Comparison of ENCODE assay signal across 8 mouse cellular contexts in genomic region chrX:94288923-94289322, GRCm38 (mm10). TPM values are rescaled to one million over a fixed set of nuclear protein-coding genes. Genes with fewer than 3 reads are reported as not detected.
DNase-seq lines count a peak whose midpoint lies in the region; ATAC-seq and TF ChIP-seq lines count a peak whose summit lies in the region.

No protein-coding gene starts in this region.

- TF ChIP-seq CTCF in lung, postnatal 0 days (IDR thresholded peaks at IDR 0.05) = peak; percentile 64

- no peak overlapping the region for H3K4me3 ChIP-seq in midbrain, embryonic 11.5 days (ENCODE audit: low read depth, low read length)
- no peak overlapping the region for H3K4me3 ChIP-seq in midbrain, embryonic 13.5 days (replicated peaks)
- no peak overlapping the region for H3K4me3 ChIP-seq in embryonic facial prominence, embryonic 14.5 days (ENCODE audit: low read depth, low read length)
- no peak overlapping the region for H3K4me3 ChIP-seq in lung, postnatal 0 days (ENCODE audit: low read depth, low read length)

- H3K27me3 ChIP-seq in midbrain, embryonic 11.5 days (ENCODE audit: control insufficient read depth, insufficient read depth, low read length) = peaks cover 22% of the 10 kb centered on the region
- H3K27me3 ChIP-seq in midbrain, embryonic 13.5 days = peaks cover 70% of the 10 kb centered on the region
- H3K27me3 ChIP-seq in embryonic facial prominence, embryonic 14.5 days (replicated peaks; ENCODE audit: control insufficient read depth, insufficient read depth, low read length) = peaks cover 14% of the 10 kb centered on the region
- H3K27me3 ChIP-seq in lung, postnatal 0 days (replicated peaks; ENCODE audit: insufficient read depth, low read length) = no peaks in the 10 kb centered on the region

- 8% methylated on average over 2 of the region's 2 CpGs for WGBS in midbrain, embryonic 11.5 days
- WGBS in midbrain, embryonic 13.5 days = 0% methylated on average over 2 of the region's 2 CpGs
- 10% methylated on average over 2 of the region's 2 CpGs for WGBS in embryonic facial prominence, embryonic 14.5 days
- 5% methylated on average over 2 of the region's 2 CpGs for WGBS in lung, postnatal 0 days

- H3K36me3 ChIP-seq in midbrain, embryonic 11.5 days (ENCODE audit: control insufficient read depth, insufficient read depth, low read length) = no peaks in the 10 kb centered on the region
- no peaks in the 10 kb centered on the region for H3K36me3 ChIP-seq in midbrain, embryonic 13.5 days
- H3K36me3 ChIP-seq in embryonic facial prominence, embryonic 14.5 days (ENCODE audit: control insufficient read depth, insufficient read depth, low read length) = no peaks in the 10 kb centered on the region
- H3K36me3 ChIP-seq in lung, postnatal 0 days (ENCODE audit: insufficient read depth, low read length) = no peaks in the 10 kb centered on the region

- ATAC-seq in midbrain, embryonic 11.5 days (ENCODE audit: low FRiP score) = no peak
- ATAC-seq in midbrain, embryonic 13.5 days = no peak
- ATAC-seq in embryonic facial prominence, embryonic 14.5 days (ENCODE audit: low read depth) = no peak
- no peak for ATAC-seq in lung, postnatal 0 days
- ATAC-seq in erythroid progenitor cell, adult 5-6 weeks (replicated peaks; ENCODE audit: low FRiP score, poor library complexity, severe bottlenecking) = no peak

- no peaks in the 10 kb centered on the region for H3K4me1 ChIP-seq in midbrain, embryonic 11.5 days (ENCODE audit: control insufficient read depth, insufficient read depth, low read length)
- H3K4me1 ChIP-seq in midbrain, embryonic 13.5 days (replicated peaks) = no peaks in the 10 kb centered on the region
- no peaks in the 10 kb centered on the region for H3K4me1 ChIP-seq in embryonic facial prominence, embryonic 14.5 days (ENCODE audit: control insufficient read depth, insufficient read depth, low read length)
- no peaks in the 10 kb centered on the region for H3K4me1 ChIP-seq in lung, postnatal 0 days (ENCODE audit: insufficient read depth, low read depth, low read length)

- no peaks in the 10 kb centered on the region for H3K9me3 ChIP-seq in midbrain, embryonic 11.5 days (ENCODE audit: control insufficient read depth, low read length)
- no peaks in the 10 kb centered on the region for H3K9me3 ChIP-seq in midbrain, embryonic 13.5 days
- H3K9me3 ChIP-seq in embryonic facial prominence, embryonic 14.5 days (ENCODE audit: control insufficient read depth, low read length) = no peaks in the 10 kb centered on the region
- H3K9me3 ChIP-seq in lung, postnatal 0 days (ENCODE audit: low read length) = no peaks in the 10 kb centered on the region

- DNase-seq in frontal cortex, adult 2 months (ENCODE audit: extremely low spot score in 1 of 2, low spot score in 1 of 2) = peak; percentile 3 to 57
- no peak for DNase-seq in frontal cortex, postnatal 14 days (ENCODE audit: low spot score in 2 of 2)
- DNase-seq in midbrain, embryonic 11.5 days (ENCODE audit: low spot score, missing footprints) = peak; percentile 90
- peak; percentile 53 for DNase-seq in adrenal gland, postnatal 14 days
- DNase-seq in embryonic facial prominence, embryonic 14.5 days (ENCODE audit: low spot score) = peak; percentile 10
- peak; percentile 44 for DNase-seq in lung, postnatal 0 days (ENCODE audit: low spot score)

- no peak overlapping the region for H3K4me2 ChIP-seq in midbrain, embryonic 11.5 days
- no peak overlapping the region for H3K4me2 ChIP-seq in midbrain, embryonic 13.5 days (replicated peaks)
- H3K4me2 ChIP-seq in embryonic facial prominence, embryonic 14.5 days (ENCODE audit: low read depth, low read length) = no peak overlapping the region
- no peak overlapping the region for H3K4me2 ChIP-seq in lung, postnatal 0 days (replicated peaks; ENCODE audit: low read depth, low read length)

- H3K27ac ChIP-seq in midbrain, embryonic 11.5 days (ENCODE audit: low read depth, low read length) = no peak overlapping the region
- H3K27ac ChIP-seq in midbrain, embryonic 13.5 days = no peak overlapping the region
- no peak overlapping the region for H3K27ac ChIP-seq in embryonic facial prominence, embryonic 14.5 days (replicated peaks; ENCODE audit: low read depth, low read length)
- no peak overlapping the region for H3K27ac ChIP-seq in lung, postnatal 0 days (ENCODE audit: low read length)

- H3K9ac ChIP-seq in midbrain, embryonic 11.5 days (ENCODE audit: low read length) = no peak overlapping the region
- H3K9ac ChIP-seq in midbrain, embryonic 13.5 days (replicated peaks) = no peak overlapping the region
- H3K9ac ChIP-seq in embryonic facial prominence, embryonic 14.5 days (ENCODE audit: low read depth, low read length) = no peak overlapping the region
- H3K9ac ChIP-seq in lung, postnatal 0 days (replicated peaks; ENCODE audit: low read depth) = no peak overlapping the region

- TF ChIP-seq EP300 in lung, postnatal 0 days (IDR thresholded peaks at IDR 0.05) = no peak

RNA-seq across cellular contexts. Expression of gene Klhl15, which starts 54.5 kb away (rescaled TPM):
- polyA plus RNA-seq in frontal cortex, adult 2 months (2012; rRNA removed) = 7.2 TPM in 2 replicates
- polyA plus RNA-seq in midbrain, embryonic 11.5 days (2014; fragmentation: Nextera tagmentation; extraction: Ambion mirVana) = 11.3 and 15.4 TPM in 2 replicates
- polyA plus RNA-seq in midbrain, embryonic 13.5 days (2015; fragmentation: Nextera tagmentation; extraction: Ambion mirVana) = 10.5 and 11.1 TPM in 2 replicates
- 15.7 and 15.9 TPM in 2 replicates for total RNA-seq in adrenal gland, postnatal 14 days (2021)
- polyA plus RNA-seq in embryonic facial prominence, embryonic 14.5 days (2014; fragmentation: Nextera tagmentation; extraction: Ambion mirVana) = 9.9 and 10.5 TPM in 2 replicates
- 5.1 and 5.7 TPM in 2 replicates for polyA plus RNA-seq in lung, postnatal 0 days (2015; fragmentation: Nextera tagmentation; extraction: Ambion mirVana)
- total RNA-seq in erythroid progenitor cell, adult 5-6 weeks (2015; ENCODE audit: low replicate concordance) = 7.5 and 8.3 TPM in 2 replicates
- total RNA-seq in erythroid progenitor cell, adult 5-6 weeks (2017; ENCODE audit: low replicate concordance) = 6.8 and 9.6 TPM in 2 replicates

Comparison
In these comparisons a context has a peak if more than half of its experiments do, and no peak if none do; other contexts are left out.
1. DNase-seq: peak in frontal cortex, adult 2 months (2 of 2), midbrain, embryonic 11.5 days (single experiment), adrenal gland, postnatal 14 days (single experiment), embryonic facial prominence, embryonic 14.5 days (single experiment) and lung, postnatal 0 days (single experiment); none in frontal cortex, postnatal 14 days (0 of 2).